Mouse (Mus musculus) adrenal gland, adult 10 weeks (tissue): ENCODE results near the gene Hist1h3h. TPM values are rescaled to one million over a fixed set of nuclear protein-coding genes. Genes with fewer than 3 reads are reported as not detected.

Source experiments
- polyA plus RNA-seq: library from polyadenylated mRNA; stranded (reverse); fragments of 350-450 nt; fragmentation: Illumina TruSeq; extraction: RNeasy Lipid Tissue Mini Kit (QIAGEN cat#74804); gene quantifications from one replicate; pipeline ENCODE4 v1.2.3, GENCODE M21; 2014; ENCODE audit warnings: low read depth, low replicate concordance

Gene Hist1h3h
- polyA plus RNA-seq = not detected

DNA sequence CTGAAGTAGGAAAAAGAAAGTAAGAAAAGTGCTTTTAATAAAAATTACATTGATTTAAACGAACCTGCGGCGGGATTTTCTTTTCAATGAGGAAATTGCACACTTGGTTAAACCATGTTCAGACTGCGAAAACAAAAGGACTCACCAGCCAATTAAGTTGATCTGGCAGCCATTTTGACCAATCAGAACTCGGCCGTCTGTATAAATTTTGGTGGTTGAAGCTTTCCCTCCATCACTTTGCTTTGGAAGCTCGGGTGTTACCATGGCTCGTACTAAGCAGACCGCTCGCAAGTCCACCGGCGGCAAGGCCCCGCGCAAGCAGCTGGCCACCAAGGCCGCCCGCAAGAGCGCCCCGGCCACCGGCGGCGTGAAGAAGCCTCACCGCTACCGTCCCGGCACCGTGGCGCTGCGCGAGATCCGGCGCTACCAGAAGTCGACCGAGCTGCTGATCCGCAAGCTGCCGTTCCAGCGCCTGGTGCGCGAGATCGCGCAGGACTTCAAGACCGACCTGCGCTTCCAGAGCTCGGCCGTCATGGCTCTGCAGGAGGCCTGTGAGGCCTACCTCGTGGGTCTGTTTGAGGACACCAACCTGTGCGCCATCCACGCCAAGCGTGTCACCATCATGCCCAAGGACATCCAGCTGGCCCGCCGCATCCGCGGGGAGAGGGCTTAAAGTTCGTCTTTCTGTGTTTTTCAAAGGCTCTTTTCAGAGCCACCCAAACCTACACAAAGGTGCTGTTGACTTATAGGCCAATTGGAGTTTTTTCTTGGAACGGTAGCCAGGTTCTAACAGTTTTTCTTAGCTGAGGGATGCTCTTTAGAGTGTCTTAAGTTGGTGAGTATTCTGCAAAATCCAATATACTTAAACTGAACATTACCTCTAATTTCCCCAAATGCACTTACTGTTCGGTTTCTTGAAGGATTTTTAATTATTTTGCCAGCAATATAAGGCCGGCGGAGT, at the start of gene Hist1h3h:
TSS of gene Hist1h3h (plus strand) at position 263 of the 961 bp plus-strand sequence.

GRCm38 (mm10) chr13:21677305-21677704, 40.2 kb upstream of the Hist1h3h start, which contains the start of gene Olfr1360:
Olfr1360 (minus strand) TSS chr13:21677405.

GRCm38 (mm10) chr13:21697811-21698210, 19.6 kb upstream of the Hist1h3h start, which contains the start of gene Olfr1359:
Olfr1359 (plus strand) TSS chr13:21698111.

GRCm38 (mm10) chr13:21715864-21716539, 1.5 kb upstream of the Hist1h3h start, which contains the start of the genes Hist1h2bl and Hist1h2ai:
Hist1h2bl (minus strand) TSS chr13:21716143.
Hist1h2ai (plus strand) TSS chr13:21716422.

GRCm38 (mm10) chr13:21721757-21722372, 4.4 kb downstream of the Hist1h3h start, which contains the start of gene Hist1h2bm:
Hist1h2bm (plus strand) TSS chr13:21722044.

GRCm38 (mm10) chr13:21734906-21735767, 17.7 kb downstream of the Hist1h3h start, which contains the start of gene Hist1h4j:
Hist1h4j (plus strand) TSS chr13:21735064.

DNA sequence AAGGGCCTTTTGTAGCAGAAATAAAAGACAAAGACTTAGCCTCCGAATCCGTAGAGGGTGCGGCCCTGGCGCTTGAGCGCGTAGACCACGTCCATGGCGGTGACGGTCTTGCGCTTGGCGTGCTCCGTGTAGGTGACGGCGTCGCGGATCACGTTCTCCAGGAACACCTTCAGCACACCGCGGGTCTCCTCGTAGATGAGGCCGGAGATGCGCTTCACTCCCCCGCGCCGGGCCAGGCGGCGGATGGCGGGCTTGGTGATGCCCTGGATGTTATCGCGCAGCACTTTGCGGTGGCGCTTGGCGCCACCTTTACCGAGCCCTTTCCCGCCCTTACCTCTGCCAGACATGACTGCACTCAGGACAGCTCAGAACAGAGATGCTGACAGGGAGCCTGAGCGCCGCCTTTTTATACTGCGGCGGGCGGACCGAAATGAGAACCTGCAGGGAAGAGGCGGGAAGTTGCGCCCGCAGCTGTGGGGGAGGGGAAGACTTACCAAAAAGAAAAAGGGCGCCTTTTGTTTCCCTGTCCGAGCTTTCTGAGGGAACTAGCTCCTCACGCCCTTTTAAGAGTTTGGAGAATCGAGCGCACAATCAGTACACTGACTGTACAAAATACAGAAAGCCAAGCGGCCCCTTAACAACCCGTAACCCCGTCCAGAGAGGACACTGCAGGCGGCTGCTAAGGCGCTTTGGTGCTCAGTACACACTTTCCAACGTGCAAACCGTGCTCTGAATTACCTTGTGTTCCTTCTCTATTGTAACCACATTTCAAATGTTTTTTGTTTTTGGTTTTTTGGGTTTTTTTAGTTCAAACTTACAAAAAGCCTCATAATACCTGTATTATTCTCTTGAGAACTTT, 32.9 kb downstream of the Hist1h3h start, which contains the start of gene Hist1h4k:
TSS of gene Hist1h4k (minus strand) at position 347 of the 859 bp plus-strand sequence.

DNA sequence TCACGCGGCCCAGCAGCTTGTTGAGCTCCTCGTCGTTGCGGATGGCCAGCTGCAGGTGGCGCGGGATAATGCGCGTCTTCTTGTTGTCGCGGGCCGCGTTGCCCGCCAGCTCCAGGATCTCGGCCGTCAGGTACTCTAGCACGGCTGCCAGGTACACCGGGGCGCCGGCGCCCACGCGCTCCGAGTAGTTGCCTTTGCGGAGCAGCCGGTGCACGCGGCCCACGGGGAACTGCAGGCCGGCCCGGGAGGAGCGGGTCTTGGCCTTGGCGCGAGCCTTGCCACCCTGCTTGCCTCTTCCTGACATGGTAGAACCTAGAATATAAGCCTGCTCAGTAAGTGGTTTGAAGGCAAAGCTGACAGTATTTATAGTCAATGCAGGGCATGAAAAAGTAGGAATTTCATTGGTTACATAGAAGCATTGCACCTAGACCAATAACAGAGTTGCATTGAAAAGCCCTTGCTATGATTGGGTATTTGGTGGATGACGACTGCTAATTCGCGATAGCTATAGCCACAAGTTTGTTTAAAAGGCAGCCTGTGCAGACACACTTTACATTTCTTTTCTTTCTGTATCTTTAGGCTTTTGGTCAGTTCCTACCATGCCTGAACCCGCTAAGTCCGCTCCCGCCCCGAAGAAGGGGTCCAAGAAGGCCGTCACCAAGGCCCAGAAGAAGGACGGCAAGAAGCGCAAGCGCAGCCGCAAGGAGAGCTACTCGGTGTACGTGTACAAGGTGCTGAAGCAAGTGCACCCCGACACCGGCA, 36.2 kb downstream of the Hist1h3h start, which contains the start of the genes Hist1h2ak and Hist1h2bn:
TSS of gene Hist1h2ak (minus strand) at position 304 of the 762 bp plus-strand sequence.
TSS of gene Hist1h2bn (plus strand) at position 600 of the 762 bp plus-strand sequence.

Other genes with a start within 250 kb of the Hist1h3h start
- gene Nkapl, start 249.2 kb upstream of the Hist1h3h start, polyA plus RNA-seq = 2.3 TPM
- gene Zkscan4, start 238.8 kb upstream of the Hist1h3h start, polyA plus RNA-seq = 1.8 TPM
- not detected for gene Gm10065, start 238.2 kb upstream of the Hist1h3h start, polyA plus RNA-seq
- gene AK157302, start 222.4 kb upstream of the Hist1h3h start, polyA plus RNA-seq = 5.3 TPM
- not detected for gene Gm11273, start 216.2 kb upstream of the Hist1h3h start, polyA plus RNA-seq
- gene Zkscan8, start 186.5 kb upstream of the Hist1h3h start, polyA plus RNA-seq = 41.5 TPM
- gene Olfr1366, start 174.9 kb upstream of the Hist1h3h start, polyA plus RNA-seq = not detected
- gene Olfr1535, start 157.8 kb upstream of the Hist1h3h start, polyA plus RNA-seq = not detected
- gene Olfr1364, start 135.9 kb upstream of the Hist1h3h start, polyA plus RNA-seq = not detected
- gene Olfr1362, start 103.6 kb upstream of the Hist1h3h start, polyA plus RNA-seq = not detected
- not detected for gene Olfr11, start 75.1 kb upstream of the Hist1h3h start, polyA plus RNA-seq
- not detected for gene Olfr1361, start 54.3 kb upstream of the Hist1h3h start, polyA plus RNA-seq
- not detected for gene Olfr1360, start 40.3 kb upstream of the Hist1h3h start, polyA plus RNA-seq
- not detected for gene Olfr1359, start 19.5 kb upstream of the Hist1h3h start, polyA plus RNA-seq
- gene Hist1h2bl, start 1.5 kb upstream of the Hist1h3h start, polyA plus RNA-seq = not detected
- not detected for gene Hist1h2ai, start 1.2 kb upstream of the Hist1h3h start, polyA plus RNA-seq
- gene Hist1h2bm, start 4.4 kb downstream of the Hist1h3h start, polyA plus RNA-seq = not detected
- gene Hist1h4j, start 17.4 kb downstream of the Hist1h3h start, polyA plus RNA-seq = not detected
- gene Hist1h4k, start 32.8 kb downstream of the Hist1h3h start, polyA plus RNA-seq = not detected
- gene Hist1h2ak, start 36.2 kb downstream of the Hist1h3h start, polyA plus RNA-seq = not detected
- gene Hist1h2bn, start 36.5 kb downstream of the Hist1h3h start, polyA plus RNA-seq = not detected
- gene Hist1h1b, start 63.0 kb downstream of the Hist1h3h start, polyA plus RNA-seq = not detected
- gene Hist1h3i, start 65.7 kb downstream of the Hist1h3h start, polyA plus RNA-seq = not detected
- gene Hist1h2an, start 69.6 kb downstream of the Hist1h3h start, polyA plus RNA-seq = not detected
- not detected for gene Hist1h2bp, start 69.8 kb downstream of the Hist1h3h start, polyA plus RNA-seq
- not detected for gene Hist1h2bq, start 92.5 kb downstream of the Hist1h3h start, polyA plus RNA-seq
- not detected for gene Hist1h2ao, start 92.8 kb downstream of the Hist1h3h start, polyA plus RNA-seq
- gene Hist1h4m, start 94.1 kb downstream of the Hist1h3h start, polyA plus RNA-seq = not detected
- gene Hist1h4n, start 114.5 kb downstream of the Hist1h3h start, polyA plus RNA-seq = not detected
- gene Hist1h2ap, start 115.8 kb downstream of the Hist1h3h start, polyA plus RNA-seq = not detected
- gene Hist1h2br, start 116.1 kb downstream of the Hist1h3h start, polyA plus RNA-seq = 1.2 TPM
- gene Zfp184, start 227.4 kb downstream of the Hist1h3h start, polyA plus RNA-seq = 2.9 TPM